Mouse (Mus musculus) adrenal gland, postnatal 0 days (tissue): ENCODE results near the gene Tnfaip8l3. TPM values are rescaled to one million over a fixed set of nuclear protein-coding genes. Genes with fewer than 3 reads are reported as not detected.

Experiments
- polyA plus RNA-seq: library from polyadenylated mRNA; unstranded; fragments of >200 nt; fragmentation: Nextera tagmentation; extraction: Ambion mirVana; gene quantifications from 2 replicates; pipeline ENCODE4 v1.2.1, GENCODE M21; 2015

Gene Tnfaip8l3
- 0.20 and 0.30 TPM in 2 replicates for polyA plus RNA-seq

DNA sequence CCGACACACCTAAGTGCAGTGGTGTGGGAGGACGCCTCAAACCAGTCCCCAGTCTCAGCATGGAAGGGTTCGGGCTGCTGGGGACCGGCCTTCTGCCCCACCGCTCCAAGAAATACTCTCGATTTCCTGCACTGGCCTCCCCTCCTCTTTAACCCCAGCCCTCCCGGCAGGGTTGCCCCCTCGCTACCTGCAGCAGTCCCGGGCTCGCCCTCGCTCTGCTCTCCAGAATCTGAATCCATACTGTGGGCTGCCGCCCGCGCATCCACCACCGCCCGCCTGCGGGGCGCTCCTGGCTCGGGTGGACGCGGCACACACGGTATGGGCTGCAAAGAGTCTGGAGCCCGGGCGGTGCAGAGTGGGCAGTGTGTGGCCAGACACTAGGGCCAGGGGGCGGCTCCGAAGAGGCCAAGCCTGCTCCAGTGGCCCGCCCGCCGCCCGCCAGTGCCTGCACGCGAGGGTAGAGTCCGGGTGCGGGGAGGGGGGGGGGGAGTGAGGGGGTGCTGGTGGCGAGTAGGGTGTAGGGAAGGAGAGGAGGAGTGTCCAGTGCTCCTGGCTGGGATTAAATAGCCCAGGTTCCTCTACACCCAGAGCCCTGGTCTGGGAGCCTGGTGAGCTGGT is at the start of gene Tnfaip8l3:
Gene Tnfaip8l3 (minus strand): TSS at position 357 of the 618 bp plus-strand sequence.

DNA sequence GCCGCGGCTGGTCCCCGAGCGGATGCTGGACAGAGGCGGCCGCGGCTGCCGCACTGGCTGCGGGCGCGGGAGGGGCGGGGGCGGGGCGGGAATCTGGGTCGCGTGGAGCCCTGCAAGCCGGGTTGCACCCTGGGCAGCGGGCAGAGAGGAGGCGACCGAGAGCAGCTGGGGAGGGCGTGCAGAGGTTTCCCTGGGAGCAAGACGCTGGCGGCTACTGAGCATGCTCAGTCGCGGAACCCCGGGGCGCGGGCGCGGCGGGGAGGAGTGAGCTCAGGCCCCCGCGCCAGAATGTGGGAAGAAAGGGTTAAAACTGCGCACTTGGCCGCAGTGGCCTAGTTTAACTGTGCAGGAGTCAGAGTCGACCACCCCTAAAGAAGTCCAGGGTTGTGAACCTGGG is 93.1 kb downstream of the Tnfaip8l3 start, which contains the start of gene Elmod1:
Gene Elmod1 (minus strand): TSS at position 180 of the 397 bp plus-strand sequence.

Other genes starting within 250 kb of the Tnfaip8l3 start
- 2.9 and 5.0 TPM in 2 replicates for gene Sln, start 218.2 kb downstream of the Tnfaip8l3 start, polyA plus RNA-seq
- 2.3 and 3.7 TPM in 2 replicates for gene Elmod1, start 93.1 kb downstream of the Tnfaip8l3 start, polyA plus RNA-seq
- not detected in 2 replicates for gene Cyp19a1, start 199.7 kb upstream of the Tnfaip8l3 start, polyA plus RNA-seq
- gene Gldn, start 218.1 kb upstream of the Tnfaip8l3 start, polyA plus RNA-seq, result 0.77 and 1.3 TPM in 2 replicates